Mouse (Mus musculus): Measurements from ENCODE around the gene Cfap77. TPM values are rescaled to one million over a fixed set of nuclear protein-coding genes. Genes with fewer than 3 reads are reported as not detected.

Gene Cfap77
- total and polyA plus RNA-seq, 3 experiments: 0.55 to 2.2 (median 0.73) TPM

GRCm38 (mm10) chr2:28909186-28909817 is 145.6 kb downstream of the Cfap77 start:
- H3K4me3 ChIP-seq (ENCODE audit: low read depth, low read length): no peak overlapping the region
- DNase-seq (ENCODE audit: low spot score) (no peak), ATAC-seq (ENCODE audit: extremely low read depth, insufficient number of reproducible peaks, low FRiP score, poor library complexity, severe bottlenecking) (no peak)
- peaks cover 72% of the 10 kb centered on the region for H3K36me3 ChIP-seq (replicated peaks)
- H3K9me3 ChIP-seq (replicated peaks): 0 out of 2 replicates have a peak, but pooled peaks cover 2% of the 10 kb centered on the region
- no peaks in the 10 kb centered on the region for H3K4me1 ChIP-seq (ENCODE audit: insufficient read depth, low read depth, low read length)
- no peak for TF ChIP-seq TAL1 (conservative IDR thresholded peaks at IDR 0.05; ENCODE audit: low read depth, low read length)
- no peak for TF ChIP-seq CTCF (IDR thresholded peaks at IDR 0.05; ENCODE audit: low read depth, low read length)
- TF ChIP-seq POLR2AphosphoS5 (IDR thresholded peaks at IDR 0.05; ENCODE audit: insufficient replicate concordance, low read depth, low read length): no peak
- TF ChIP-seq GATA2 (IDR thresholded peaks at IDR 0.05; ENCODE audit: borderline replicate concordance, low read depth, low read length): no peak
- no peak for TF ChIP-seq GATA1 (IDR thresholded peaks at IDR 0.05; ENCODE audit: borderline replicate concordance, low read length)
- no peaks in the 10 kb centered on the region for H3K27me3 ChIP-seq (ENCODE audit: insufficient read depth, low read length)

GRCm38 (mm10) chr2:28908389-28909153 is 146.3 kb downstream of the Cfap77 start:
- no peaks in the 10 kb centered on the region for H3K27me3 ChIP-seq (ENCODE audit: insufficient read depth, low read length)
- no peaks in the 10 kb centered on the region for H3K4me1 ChIP-seq (ENCODE audit: insufficient read depth, low read depth, low read length)
- no peak for ATAC-seq (ENCODE audit: extremely low read depth, insufficient number of reproducible peaks, low FRiP score, poor library complexity, severe bottlenecking)

GRCm38 (mm10) chr2:28907691-28908388 is 147.0 kb downstream of the Cfap77 start:
- no peak overlapping the region for H3K4me3 ChIP-seq (ENCODE audit: low read depth, low read length)
- 0 out of 2 replicates have a peak, but pooled peaks cover 2% of the 10 kb centered on the region for H3K9me3 ChIP-seq (replicated peaks)
- no peak for ATAC-seq (ENCODE audit: extremely low read depth, insufficient number of reproducible peaks, low FRiP score, poor library complexity, severe bottlenecking)
- H3K4me1 ChIP-seq (ENCODE audit: insufficient read depth, low read depth, low read length): no peaks in the 10 kb centered on the region
- peaks cover 86% of the 10 kb centered on the region for H3K36me3 ChIP-seq (replicated peaks)
- no peak for DNase-seq (ENCODE audit: low spot score)
- TF ChIP-seq TAL1 (conservative IDR thresholded peaks at IDR 0.05; ENCODE audit: low read depth, low read length) (no peak), GATA1 (IDR thresholded peaks at IDR 0.05; ENCODE audit: borderline replicate concordance, low read length) (no peak), CTCF (IDR thresholded peaks at IDR 0.05; ENCODE audit: low read depth, low read length) (no peak), POLR2AphosphoS5 (IDR thresholded peaks at IDR 0.05; ENCODE audit: insufficient replicate concordance, low read depth, low read length) (no peak), GATA2 (IDR thresholded peaks at IDR 0.05; ENCODE audit: borderline replicate concordance, low read depth, low read length) (no peak)
- H3K27me3 ChIP-seq (ENCODE audit: insufficient read depth, low read length): no peaks in the 10 kb centered on the region

More at GRCm38 (mm10) chr2:28908389-28909153, 146.3 kb downstream of the Cfap77 start:
- H3K36me3 ChIP-seq (replicated peaks): peaks cover 79% of the 10 kb centered on the region
- H3K4me3 ChIP-seq (ENCODE audit: low read depth, low read length): no peak overlapping the region
- H3K9me3 ChIP-seq (replicated peaks): 0 out of 2 replicates have a peak, but pooled peaks cover 2% of the 10 kb centered on the region
- DNase-seq (ENCODE audit: low spot score): no peak
- no peak for TF ChIP-seq GATA1 (IDR thresholded peaks at IDR 0.05; ENCODE audit: borderline replicate concordance, low read length)
- TF ChIP-seq GATA2 (IDR thresholded peaks at IDR 0.05; ENCODE audit: borderline replicate concordance, low read depth, low read length): no peak
- TF ChIP-seq CTCF (IDR thresholded peaks at IDR 0.05; ENCODE audit: low read depth, low read length): no peak
- no peak for TF ChIP-seq TAL1 (conservative IDR thresholded peaks at IDR 0.05; ENCODE audit: low read depth, low read length)
- no peak for TF ChIP-seq POLR2AphosphoS5 (IDR thresholded peaks at IDR 0.05; ENCODE audit: insufficient replicate concordance, low read depth, low read length)

- no peaks in the 10 kb centered on the region for H3K4me1 ChIP-seq (ENCODE audit: insufficient read depth, low read depth, low read length)
- ATAC-seq (ENCODE audit: extremely low read depth, insufficient number of reproducible peaks, low FRiP score, poor library complexity, severe bottlenecking) (no peak), DNase-seq (ENCODE audit: low spot score) (no peak)
- no peaks in the 10 kb centered on the region for H3K27me3 ChIP-seq (ENCODE audit: insufficient read depth, low read length)
- TF ChIP-seq GATA2 (IDR thresholded peaks at IDR 0.05; ENCODE audit: borderline replicate concordance, low read depth, low read length): no peak
- TF ChIP-seq CTCF (IDR thresholded peaks at IDR 0.05; ENCODE audit: low read depth, low read length): no peak
- no peak for TF ChIP-seq POLR2AphosphoS5 (IDR thresholded peaks at IDR 0.05; ENCODE audit: insufficient replicate concordance, low read depth, low read length)
- no peak for TF ChIP-seq TAL1 (conservative IDR thresholded peaks at IDR 0.05; ENCODE audit: low read depth, low read length)
- no peak for TF ChIP-seq GATA1 (IDR thresholded peaks at IDR 0.05; ENCODE audit: borderline replicate concordance, low read length)
- H3K36me3 ChIP-seq (replicated peaks): peaks cover 93% of the 10 kb centered on the region
- H3K4me3 ChIP-seq (ENCODE audit: low read depth, low read length): no peak overlapping the region
- no peaks in the 10 kb centered on the region for H3K9me3 ChIP-seq (replicated peaks)
These were observed 149.3 kb downstream of the Cfap77 start for GRCm38 (mm10) chr2:28905561-28905960.

GRCm38 (mm10) chr2:28904786-28905185 is 150.1 kb downstream of the Cfap77 start:
- H3K36me3 ChIP-seq (replicated peaks): peaks cover 96% of the 10 kb centered on the region
- no peaks in the 10 kb centered on the region; the same call in 1 of the 2 replicates for H3K4me1 ChIP-seq (ENCODE audit: insufficient read depth, low read depth, low read length)

More at GRCm38 (mm10) chr2:28904786-28905185, 150.1 kb downstream of the Cfap77 start:
- TF ChIP-seq CTCF (IDR thresholded peaks at IDR 0.05; ENCODE audit: low read depth, low read length): no peak
- no peak for TF ChIP-seq POLR2AphosphoS5 (IDR thresholded peaks at IDR 0.05; ENCODE audit: insufficient replicate concordance, low read depth, low read length)
- no peak for TF ChIP-seq GATA1 (IDR thresholded peaks at IDR 0.05; ENCODE audit: borderline replicate concordance, low read length)
- no peak for TF ChIP-seq GATA2 (IDR thresholded peaks at IDR 0.05; ENCODE audit: borderline replicate concordance, low read depth, low read length)
- no peak for TF ChIP-seq TAL1 (conservative IDR thresholded peaks at IDR 0.05; ENCODE audit: low read depth, low read length)
- DNase-seq (ENCODE audit: low spot score): no peak
- H3K9me3 ChIP-seq (replicated peaks): no peaks in the 10 kb centered on the region
- no peaks in the 10 kb centered on the region for H3K27me3 ChIP-seq (ENCODE audit: insufficient read depth, low read length)
- ATAC-seq (ENCODE audit: extremely low read depth, insufficient number of reproducible peaks, low FRiP score, poor library complexity, severe bottlenecking): no peak
- no peak overlapping the region for H3K4me3 ChIP-seq (ENCODE audit: low read depth, low read length)
